Mouse (Mus musculus) forebrain, embryonic 11.5 days (tissue): Measurements from ENCODE around the gene Dock1. TPM values are rescaled to one million over a fixed set of nuclear protein-coding genes. Genes with fewer than 3 reads are reported as not detected.

Experiments used
- ATAC-seq: fragments of 200-750 bp; cut with Nextera tagmentation; replicated peaks from 2 replicates; pipeline ENCODE4 v1.8.0; 2017; ENCODE audit warnings: moderate TSS enrichment; ENCODE audit not compliant: low FRiP score
- DNase-seq: peaks from one replicate; pipeline ENCODE4 v3.0.0-alpha.2; 2017; ENCODE audit warnings: low spot score
- H3K27ac ChIP-seq: fragments of 300-500 bp; sonication (generic); 2 replicates; pipeline ENCODE4 v1.5.1; 2014; ENCODE audit warnings: low read depth, low read length
- H3K27me3 ChIP-seq: fragments of 300-500 bp; sonication (generic); 2 replicates; pipeline ENCODE4 v1.6.1; 2014; ENCODE audit warnings: mild to moderate bottlenecking, low read length, mixed read lengths; ENCODE audit not compliant: control insufficient read depth, insufficient read depth
- H3K36me3 ChIP-seq: fragments of 300-500 bp; sonication (generic); 2 replicates; pipeline ENCODE4 v1.6.1; 2014; ENCODE audit warnings: mild to moderate bottlenecking, low read length, moderate library complexity, mixed read lengths; ENCODE audit not compliant: control insufficient read depth, insufficient read depth
- H3K4me1 ChIP-seq: fragments of 300-500 bp; sonication (generic); replicated peaks from 2 replicates; pipeline ENCODE4 v1.6.1; 2014; ENCODE audit warnings: low read length, mixed read lengths; ENCODE audit not compliant: control insufficient read depth, insufficient read depth
- H3K4me2 ChIP-seq: fragments of 300-500 bp; sonication (generic); 2 replicates; pipeline ENCODE4 v1.6.1; 2014; ENCODE audit warnings: low read depth, mild to moderate bottlenecking, low read length, moderate library complexity, mixed read lengths; ENCODE audit not compliant: severe bottlenecking
- H3K4me3 ChIP-seq: fragments of 300-500 bp; sonication (generic); 2 replicates; pipeline ENCODE4 v1.5.1; 2014; ENCODE audit warnings: low read depth, low read length
- H3K9ac ChIP-seq: fragments of 300-500 bp; sonication (generic); 2 replicates; pipeline ENCODE4 v1.6.1; 2014; ENCODE audit warnings: low read length
- H3K9me3 ChIP-seq: fragments of 300-500 bp; sonication (generic); 2 replicates; pipeline ENCODE4 v1.6.1; 2016; ENCODE audit warnings: low read length, mixed read lengths; ENCODE audit not compliant: control insufficient read depth
- WGBS: fragments of 180-500 bp; shearing (Covaris S2); extraction: QIAGEN DNeasy Blood & Tissue Kit; methylation state at CpG from one replicate; pipeline ENCODE4 v1.1.7; 2014; 5-methylcytosine and 5-hydroxymethylcytosine counted together
- polyA plus RNA-seq: library from polyadenylated mRNA; unstranded; fragments of >200 nt; fragmentation: Nextera tagmentation; extraction: Ambion mirVana; gene quantifications from 2 replicates; pipeline ENCODE4 v1.2.1, GENCODE M21; 2014

Dock1 gene
- polyA plus RNA-seq, 1 experiment from 2014 or later: 26.5 TPM

GRCm38 (mm10) chr7:134702481-134702880 lies 32.0 kb downstream of the Dock1 start:
- no peaks in the 10 kb centered on the region for H3K27me3 ChIP-seq
- ATAC-seq (no peak), DNase-seq (no peak)
- WGBS: 74% methylated on average over 5 of the region's 5 CpGs
- H3K27ac ChIP-seq: no peak overlapping the region
- H3K4me2 ChIP-seq: no peak overlapping the region
- H3K36me3 ChIP-seq: no peaks in the 10 kb centered on the region
- H3K9me3 ChIP-seq: no peaks in the 10 kb centered on the region
- H3K9ac ChIP-seq: no peak overlapping the region
- H3K4me1 ChIP-seq: no peaks in the 10 kb centered on the region
- H3K4me3 ChIP-seq: no peak overlapping the region

DNA sequence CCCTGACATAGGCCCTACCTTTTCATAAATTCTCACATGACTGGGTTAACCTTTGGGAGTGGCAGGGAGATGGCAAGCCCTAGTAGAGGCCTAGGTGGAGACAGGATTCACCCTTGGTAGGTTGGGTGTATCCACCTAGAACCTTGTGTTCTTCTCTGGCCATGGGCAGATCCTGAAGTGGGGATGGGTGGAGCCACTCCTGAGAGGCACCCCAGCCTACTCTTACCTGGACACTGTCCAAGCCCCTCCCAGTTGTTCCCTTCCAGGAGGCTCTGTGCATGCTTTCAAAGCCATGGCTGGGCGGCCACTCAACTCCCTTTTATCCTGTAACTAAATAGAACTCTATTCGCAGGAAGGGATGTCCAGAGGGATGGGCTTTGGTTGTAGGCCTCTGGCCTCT lies 33.2 kb downstream of the Dock1 start:
- 100% methylated on average over 2 of the region's 2 CpGs for WGBS
- no peak overlapping the region for H3K4me3 ChIP-seq

DNA sequence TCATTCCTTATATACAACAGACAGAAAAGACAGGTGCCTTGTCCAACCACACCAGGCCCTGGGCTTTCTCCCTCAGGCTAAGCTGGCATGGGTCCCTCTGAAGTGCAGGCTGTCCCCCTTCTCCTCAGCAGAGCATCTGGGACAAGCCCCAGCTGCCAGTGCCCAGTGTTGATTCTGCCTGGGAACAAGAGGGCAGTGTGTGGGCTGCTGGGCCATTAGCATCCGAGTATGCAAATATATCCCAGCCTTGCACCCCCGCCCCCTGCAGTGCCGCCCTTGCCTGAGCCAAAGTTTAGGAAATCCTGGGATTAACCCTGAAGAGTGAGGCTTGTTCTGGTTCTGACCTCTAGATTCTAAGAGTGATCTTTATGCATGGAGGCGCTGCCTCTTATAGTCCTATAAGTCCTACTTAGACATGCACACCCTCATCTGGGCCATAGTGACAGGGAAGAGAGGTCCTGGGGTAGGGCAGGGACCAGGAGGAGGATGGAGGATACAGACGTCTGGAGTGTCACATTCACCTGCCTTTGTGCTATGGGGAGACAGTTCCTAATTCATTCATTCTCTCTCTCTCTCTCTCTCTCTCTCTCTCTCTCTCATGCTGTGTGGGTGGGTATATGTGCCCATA lies 38.9 kb downstream of the Dock1 start:
- Histone ChIP-seq H3K4me1 (peaks cover 3% of the 10 kb centered on the region; the same call in 1 of the 2 replicates), H3K4me3 (no peak overlapping the region), H3K36me3 (no peaks in the 10 kb centered on the region), H3K4me2 (no peak overlapping the region), H3K9ac (no peak overlapping the region), H3K27ac (no peak overlapping the region), H3K27me3 (no peaks in the 10 kb centered on the region), H3K9me3 (no peaks in the 10 kb centered on the region)
- WGBS: 22% methylated on average over 5 of the region's 5 CpGs
- no peak for DNase-seq
- no peak; the same call in 1 of the 2 replicates for ATAC-seq

More for the DNA sequence above, 33.2 kb downstream of the Dock1 start:
- DNase-seq (no peak), ATAC-seq (no peak)
- Histone ChIP-seq H3K9me3 (no peaks in the 10 kb centered on the region), H3K36me3 (no peaks in the 10 kb centered on the region), H3K27me3 (no peaks in the 10 kb centered on the region), H3K9ac (no peak overlapping the region), H3K27ac (no peak overlapping the region), H3K4me2 (no peak overlapping the region), H3K4me1 (no peaks in the 10 kb centered on the region)

GRCm38 (mm10) chr7:134711576-134711975 lies 41.1 kb downstream of the Dock1 start:
- ATAC-seq (no peak), DNase-seq (no peak)
- 75% methylated on average over 1 of the region's 1 CpGs for WGBS
- no peak overlapping the region for H3K27ac ChIP-seq
- H3K27me3 ChIP-seq: no peaks in the 10 kb centered on the region
- H3K9ac ChIP-seq: no peak overlapping the region
- no peak overlapping the region for H3K4me2 ChIP-seq
- H3K4me3 ChIP-seq: no peak overlapping the region
- H3K36me3 ChIP-seq: no peaks in the 10 kb centered on the region
- peaks cover 3% of the 10 kb centered on the region; the same call in 1 of the 2 replicates for H3K4me1 ChIP-seq
- no peaks in the 10 kb centered on the region for H3K9me3 ChIP-seq

DNA sequence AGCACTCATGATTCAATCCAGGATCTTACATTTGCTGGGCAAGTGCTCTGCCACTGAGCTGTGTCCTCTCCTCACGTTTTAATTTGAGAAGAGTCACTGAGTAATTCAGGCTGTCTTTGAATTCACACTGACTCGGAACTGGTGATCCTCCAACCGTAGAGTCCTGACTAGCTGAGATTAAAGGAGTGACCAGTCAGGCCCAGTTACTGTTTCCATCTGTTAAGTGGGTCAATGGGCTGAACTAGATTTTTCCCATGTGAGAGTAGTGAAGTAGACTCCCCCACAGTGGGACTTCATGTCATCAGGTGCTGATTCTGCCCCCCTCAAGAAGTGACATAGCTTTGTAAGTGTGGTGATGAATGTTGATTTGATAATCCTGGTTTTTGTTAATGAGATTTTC lies 49.0 kb downstream of the Dock1 start:
- H3K4me1 ChIP-seq: no peaks in the 10 kb centered on the region
- no peak overlapping the region for H3K27ac ChIP-seq
- ATAC-seq: no peak
- no peak overlapping the region for H3K4me2 ChIP-seq
- H3K9me3 ChIP-seq: no peaks in the 10 kb centered on the region
- DNase-seq: no peak
- H3K9ac ChIP-seq: no peak overlapping the region
- WGBS: 92% methylated on average over 3 of the region's 3 CpGs
- H3K4me3 ChIP-seq: no peak overlapping the region
- H3K36me3 ChIP-seq: no peaks in the 10 kb centered on the region
- no peaks in the 10 kb centered on the region for H3K27me3 ChIP-seq

DNA sequence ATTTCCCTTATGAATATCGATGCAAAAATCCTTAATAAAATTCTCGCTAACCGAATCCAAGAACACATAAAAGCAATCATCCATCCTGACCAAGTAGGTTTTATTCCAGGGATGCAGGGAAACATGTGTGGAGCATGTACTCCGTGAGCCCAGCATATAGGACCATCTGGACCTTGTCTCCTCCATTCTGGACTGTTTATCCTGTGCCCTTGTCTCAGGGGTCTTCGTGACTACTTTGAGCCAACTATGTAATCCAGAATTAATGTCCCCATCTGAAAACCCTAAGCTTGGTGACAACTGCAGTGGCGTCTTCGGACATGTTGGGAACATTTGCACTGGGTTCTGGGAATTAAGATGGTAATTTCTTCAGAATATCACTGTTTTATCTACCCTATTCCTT lies 51.9 kb downstream of the Dock1 start:
- ATAC-seq (no peak), DNase-seq (no peak)
- no peaks in the 10 kb centered on the region for H3K9me3 ChIP-seq
- 96% methylated on average over 6 of the region's 7 CpGs for WGBS
- H3K4me2 ChIP-seq: no peak overlapping the region
- H3K4me3 ChIP-seq: no peak overlapping the region
- H3K27me3 ChIP-seq: no peaks in the 10 kb centered on the region
- H3K9ac ChIP-seq: no peak overlapping the region
- H3K4me1 ChIP-seq: no peaks in the 10 kb centered on the region
- no peaks in the 10 kb centered on the region for H3K36me3 ChIP-seq
- no peak overlapping the region for H3K27ac ChIP-seq

GRCm38 (mm10) chr7:134722955-134723354 lies 52.5 kb downstream of the Dock1 start:
- no peak for ATAC-seq
- Histone ChIP-seq H3K4me1 (no peaks in the 10 kb centered on the region), H3K36me3 (no peaks in the 10 kb centered on the region), H3K9me3 (no peaks in the 10 kb centered on the region), H3K4me2 (no peak overlapping the region), H3K27me3 (no peaks in the 10 kb centered on the region), H3K4me3 (no peak overlapping the region), H3K27ac (no peak overlapping the region), H3K9ac (no peak overlapping the region)
- 92% methylated on average over 9 of the region's 9 CpGs for WGBS
- no peak for DNase-seq

DNA sequence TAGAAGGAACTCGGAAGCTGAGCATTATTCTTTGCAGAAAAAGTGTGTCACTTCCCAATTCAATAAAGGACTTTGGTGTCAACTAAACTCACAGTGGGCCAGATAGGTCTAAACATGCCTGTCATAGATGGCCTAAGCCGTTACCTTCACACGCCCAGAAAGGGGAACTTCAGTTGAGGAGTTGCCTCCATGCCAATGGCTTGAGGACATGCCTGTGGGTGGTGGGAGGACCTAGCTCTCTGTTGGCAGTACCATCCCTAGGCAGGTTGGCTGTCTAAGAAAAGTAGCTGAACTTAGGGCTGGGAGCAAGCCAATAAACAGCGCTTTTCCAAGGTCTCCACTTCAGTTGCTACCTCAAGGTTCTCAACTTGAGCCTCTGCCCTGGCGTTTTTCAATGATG lies 53.1 kb downstream of the Dock1 start:
- no peaks in the 10 kb centered on the region for H3K36me3 ChIP-seq
- ATAC-seq: no peak
- no peaks in the 10 kb centered on the region for H3K27me3 ChIP-seq
- H3K9me3 ChIP-seq: no peaks in the 10 kb centered on the region
- 89% methylated on average over 5 of the region's 5 CpGs for WGBS
- no peak overlapping the region for H3K4me2 ChIP-seq
- no peak overlapping the region for H3K4me3 ChIP-seq
- no peaks in the 10 kb centered on the region for H3K4me1 ChIP-seq
- no peak overlapping the region for H3K27ac ChIP-seq
- H3K9ac ChIP-seq: no peak overlapping the region
- DNase-seq: no peak

- Histone ChIP-seq H3K4me3 (no peak overlapping the region), H3K27me3 (no peaks in the 10 kb centered on the region), H3K9ac (no peak overlapping the region), H3K27ac (no peak overlapping the region), H3K9me3 (no peaks in the 10 kb centered on the region), H3K36me3 (no peaks in the 10 kb centered on the region), H3K4me1 (no peaks in the 10 kb centered on the region), H3K4me2 (no peak overlapping the region)
- WGBS: 23% methylated on average over 7 of the region's 7 CpGs
- no peak for DNase-seq
- ATAC-seq: no peak
Observed at GRCm38 (mm10) chr7:134724841-134725240, 54.4 kb downstream of the Dock1 start.
